Mouse (Mus musculus) MN1 (cell line): ENCODE results near the gene Spata45.
"Not testable (repeated sequence)": the region's sequence is repeated elsewhere in the genome, so short reads cannot be mapped to it uniquely, and the experiment has no call there.

Experiments
- DNase-seq: peaks from one replicate; pipeline ENCODE4 v3.0.0-alpha.2; 2016; ENCODE audit warnings: low spot score

Gene Spata45

GRCm38 (mm10) chr1:191036554-191037334, at the start of gene Spata45:
Gene Spata45, plus strand, starts transcription at chr1:191036639.
- no peak for DNase-seq

DNA sequence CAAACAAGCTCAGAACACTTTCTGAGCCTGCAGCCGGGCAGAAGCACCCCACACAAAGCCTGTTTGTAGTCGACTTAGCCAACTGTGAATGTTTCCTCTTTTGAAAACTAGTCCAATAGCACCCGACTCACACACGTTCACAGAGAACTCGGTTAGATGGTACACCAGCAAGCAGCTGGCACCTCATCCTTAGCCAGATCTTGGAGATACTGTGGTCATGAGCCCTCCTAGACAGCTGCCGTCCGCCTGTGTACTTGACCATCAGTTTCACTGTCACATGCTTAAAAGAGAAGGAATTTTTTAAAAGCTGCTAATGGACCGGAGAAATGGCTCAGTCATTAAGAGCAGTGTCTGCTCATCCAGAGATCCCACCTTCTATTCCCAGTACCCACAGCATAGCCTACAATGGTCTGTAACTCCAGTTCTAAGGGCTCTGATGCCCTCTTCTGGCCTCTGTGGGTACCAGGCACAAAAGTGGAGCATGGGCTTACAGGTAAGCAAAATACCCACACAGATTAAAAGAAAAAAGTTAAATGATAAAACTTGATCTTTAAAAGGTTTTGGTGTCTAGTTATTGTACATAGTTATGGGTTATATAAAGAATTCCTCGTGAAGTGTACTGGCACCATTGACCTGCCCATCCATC, 46.9 kb upstream of the Spata45 start:
- no peak for DNase-seq

- DNase-seq: peak; percentile 83
Measured at GRCm38 (mm10) chr1:190995548-190995947, 40.9 kb upstream of the Spata45 start.

GRCm38 (mm10) chr1:190996346-190996877, 40.0 kb upstream of the Spata45 start:
- DNase-seq: peak; percentile 36

GRCm38 (mm10) chr1:190998027-190998426, 38.4 kb upstream of the Spata45 start:
- peak; percentile 26 for DNase-seq

DNA sequence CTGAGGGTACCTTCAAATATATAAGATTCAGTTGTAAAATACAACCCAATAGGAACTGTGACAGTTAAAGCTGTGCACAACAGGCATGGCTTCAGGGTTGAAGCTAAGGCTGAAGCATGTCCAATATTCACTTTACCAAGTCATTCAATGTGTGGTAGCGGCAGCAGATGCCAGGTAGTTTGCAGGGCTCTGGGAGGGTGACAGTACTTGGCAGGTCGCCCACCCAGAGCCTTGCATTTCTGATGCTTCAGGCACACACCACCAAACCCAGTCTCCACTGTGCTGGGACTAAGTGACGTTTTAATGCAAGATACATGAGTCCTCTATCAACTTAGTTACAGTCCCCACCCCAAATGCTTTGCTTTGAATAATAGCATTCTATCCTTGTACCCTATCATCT, 35.8 kb upstream of the Spata45 start:
- DNase-seq: peak; percentile 42

DNA sequence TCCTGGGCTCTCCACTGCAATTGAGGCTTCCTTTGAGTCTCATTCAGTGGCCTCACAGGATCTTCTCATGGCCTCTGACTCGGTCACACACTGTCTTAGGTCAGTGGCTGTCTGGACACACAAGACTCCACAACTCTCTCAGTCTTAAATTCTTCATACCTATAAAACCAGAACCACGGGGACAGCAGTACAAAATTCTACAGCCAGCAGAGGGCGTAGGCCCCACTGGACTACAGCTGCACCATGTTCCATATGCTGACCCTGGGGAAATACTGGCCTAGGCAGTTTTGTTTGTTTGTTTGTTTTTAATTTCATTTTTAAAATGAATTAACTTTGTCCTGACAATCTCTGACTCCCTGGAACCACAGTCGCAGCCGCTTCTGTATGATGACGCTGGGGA, 34.2 kb upstream of the Spata45 start:
- DNase-seq: no peak

- DNase-seq: no peak
Measured at GRCm38 (mm10) chr1:191008707-191009106, 27.7 kb upstream of the Spata45 start.

DNA sequence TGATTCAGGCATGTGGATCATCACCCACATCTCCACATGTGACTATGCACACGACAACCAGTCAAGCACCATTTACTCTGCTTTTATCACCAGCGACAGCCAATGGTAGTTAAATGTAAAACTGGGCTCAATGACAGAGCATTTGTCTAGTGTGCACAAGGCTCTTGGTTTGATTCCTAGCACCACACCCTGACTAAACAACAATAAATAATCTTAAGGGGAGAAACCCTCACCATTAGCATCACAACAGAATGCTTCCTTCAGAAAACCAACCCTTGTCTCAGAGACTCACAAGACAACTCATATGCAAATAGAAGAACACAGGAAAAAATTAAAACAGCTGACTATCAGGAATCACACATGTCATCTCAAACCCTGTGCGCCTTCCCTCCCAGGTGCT, 22.2 kb upstream of the Spata45 start:
- no peak for DNase-seq

GRCm38 (mm10) chr1:191019803-191020202, 16.6 kb upstream of the Spata45 start:
- no peak for DNase-seq

- DNase-seq: no peak
Measured at GRCm38 (mm10) chr1:191020217-191020924, 16.1 kb upstream of the Spata45 start.

DNA sequence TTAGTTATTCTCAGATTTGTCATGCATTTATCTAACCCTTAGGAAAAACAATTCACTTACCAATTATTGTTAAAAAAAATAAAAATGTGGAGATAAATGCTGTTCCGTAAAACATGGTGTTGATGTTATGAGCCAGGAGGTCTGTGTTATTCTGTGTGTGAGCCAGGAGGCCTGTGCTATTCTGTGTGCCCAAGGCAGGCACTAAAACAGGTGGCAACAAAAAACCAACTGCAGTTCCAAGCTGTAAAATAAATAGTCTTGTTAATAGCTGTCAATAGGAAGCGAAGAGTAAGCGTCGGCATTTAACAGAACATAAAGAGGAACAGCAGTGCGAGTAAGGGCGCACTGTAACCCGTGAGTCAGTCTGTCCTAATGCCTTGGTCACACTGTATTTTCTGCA, 15.4 kb upstream of the Spata45 start:
- no peak for DNase-seq

DNA sequence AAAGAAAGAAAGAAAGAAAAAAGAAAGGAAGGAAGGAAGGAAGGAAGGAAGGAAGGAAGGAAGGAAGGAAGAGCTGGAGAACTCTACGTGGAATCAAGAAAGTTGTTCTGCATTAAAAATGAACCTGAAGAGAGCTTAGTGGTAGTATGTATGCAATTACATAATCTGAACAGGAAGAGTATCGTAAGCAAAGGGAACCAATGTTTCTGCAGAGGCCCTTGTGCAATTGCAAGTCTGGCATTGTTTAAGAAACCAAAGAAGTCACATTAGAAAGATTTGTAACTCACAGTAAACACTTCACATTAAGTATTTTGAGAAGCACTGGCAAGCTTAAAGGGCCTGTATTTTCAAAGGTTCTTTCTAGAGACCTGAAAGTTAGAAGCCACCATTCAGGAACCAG, 13.3 kb upstream of the Spata45 start:
- no peak for DNase-seq

- not testable (repeated sequence) for DNase-seq
Measured at GRCm38 (mm10) chr1:191023806-191024205, 12.6 kb upstream of the Spata45 start.

GRCm38 (mm10) chr1:191025016-191026012, 11.1 kb upstream of the Spata45 start:
- DNase-seq: peak; percentile 52

DNA sequence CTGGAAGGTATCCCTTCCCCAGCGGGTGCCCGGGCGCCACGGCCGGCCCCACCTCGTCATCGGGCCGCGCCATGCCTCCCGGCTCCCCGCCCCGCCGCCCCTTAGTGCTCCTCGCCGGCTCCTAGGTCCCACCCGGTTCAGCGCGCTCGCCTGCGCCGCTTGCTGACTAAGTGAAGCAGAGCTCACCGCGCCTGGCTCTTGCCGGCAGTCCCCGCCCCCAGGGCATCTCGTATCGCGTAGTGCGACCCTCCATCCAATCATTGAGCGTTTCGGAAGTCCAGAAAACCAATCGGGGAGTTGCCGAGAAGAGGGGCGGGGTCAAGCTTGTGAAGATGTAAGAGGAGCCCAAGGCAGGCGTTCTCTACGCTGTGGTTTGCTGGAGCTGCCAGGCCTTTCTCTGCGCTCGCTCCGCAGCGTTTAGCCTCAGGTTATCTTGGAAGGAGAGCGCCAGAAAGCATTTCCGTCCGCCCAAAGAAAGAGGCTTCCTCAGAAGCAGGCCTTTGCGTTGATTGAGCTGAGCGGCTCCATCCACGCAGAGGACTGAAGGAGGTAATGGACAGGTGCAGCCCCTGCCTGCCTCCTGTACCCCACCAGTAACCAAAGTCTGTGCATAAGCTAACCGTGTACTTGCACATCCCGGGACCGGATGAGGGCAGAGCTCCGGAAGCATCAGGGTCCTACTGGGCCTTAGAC, 10.3 kb upstream of the Spata45 start, which contains the start of gene Flvcr1:
Flvcr1 (minus strand) TSS at position 138 of the 693 bp plus-strand sequence.
- DNase-seq: peak; percentile 99

DNA sequence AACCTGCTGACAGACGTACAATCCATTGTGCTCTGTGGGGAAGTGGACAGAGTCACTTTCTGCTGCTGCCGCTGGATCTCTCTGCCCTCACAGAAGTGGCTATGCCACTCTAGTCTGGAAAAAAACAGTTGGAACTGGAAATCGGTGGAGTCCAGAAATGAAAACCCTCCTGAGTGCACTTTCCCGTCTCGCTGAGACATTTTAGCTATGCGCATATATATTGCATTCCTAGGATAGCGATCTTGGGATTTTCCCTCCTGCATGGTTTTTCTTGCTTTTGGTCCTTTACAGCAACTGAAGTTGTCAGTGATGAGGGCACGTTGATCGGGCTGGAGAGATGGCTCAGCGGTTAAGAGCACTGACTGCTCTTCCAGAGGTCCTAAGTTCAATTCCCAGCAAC, 6.3 kb upstream of the Spata45 start:
- DNase-seq: no peak

DNA sequence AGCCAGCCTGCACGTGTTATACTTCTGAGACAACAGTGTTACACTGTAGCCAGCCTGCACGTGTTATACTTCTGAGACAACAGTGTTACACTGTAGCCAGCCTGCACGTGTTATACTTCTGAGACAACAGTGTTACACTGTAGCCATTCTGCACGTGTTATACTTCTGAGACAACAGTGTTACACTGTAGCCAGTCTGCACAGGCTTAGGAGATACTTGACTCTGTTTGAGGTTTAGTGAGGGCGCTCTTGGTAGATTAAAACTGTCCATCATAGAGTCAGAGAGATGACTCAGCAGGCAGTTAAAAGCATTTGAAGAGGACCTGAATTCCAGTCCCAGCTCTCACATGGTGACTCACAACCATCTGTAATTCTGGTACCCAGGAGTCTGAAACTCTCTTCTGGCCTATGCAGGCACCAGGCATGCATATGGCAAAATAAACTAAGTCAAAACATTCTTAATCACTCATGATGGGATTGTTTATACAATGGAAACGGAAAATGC, 5.5 kb upstream of the Spata45 start:
- DNase-seq: peak; percentile 36

DNA sequence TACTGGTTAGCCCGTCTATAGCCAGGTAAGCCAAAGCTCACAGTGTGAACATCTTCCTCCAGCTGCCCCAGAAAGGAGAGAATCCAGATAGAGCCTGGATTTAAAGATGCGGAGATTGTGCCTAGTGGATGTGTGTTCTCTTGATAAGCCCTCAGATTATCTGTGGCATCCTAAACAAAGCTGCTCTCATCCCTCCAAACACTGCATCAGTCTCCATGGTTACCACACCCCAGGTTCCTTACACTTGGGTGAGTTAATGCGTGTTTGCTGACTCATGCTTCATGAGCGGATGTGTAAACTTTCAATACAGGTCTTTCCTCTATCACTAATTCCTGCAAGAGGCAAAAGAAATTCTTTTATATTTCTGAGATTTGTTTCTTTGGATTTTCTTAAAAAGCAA, 790 bp upstream of the Spata45 start:
- DNase-seq: peak; percentile 62

- DNase-seq: no peak
Measured at GRCm38 (mm10) chr1:191037999-191038398, 1.6 kb downstream of the Spata45 start.
